Mouse (Mus musculus): ENCODE results near the gene Zfp663.

- TF ChIP-seq NRF1 (IDR thresholded peaks at IDR 0.05; ENCODE audit: insufficient read depth, low read depth, low read length, poor library complexity, severe bottlenecking) (no peak), E2F4 (IDR thresholded peaks at IDR 0.05; ENCODE audit: borderline replicate concordance, low read depth, low read length) (no peak), POLR2A (IDR thresholded peaks at IDR 0.05; ENCODE audit: control insufficient read depth in 1 of 2, insufficient read depth in 1 of 2, low read depth in 1 of 2, low read length in 2 of 2, poor library complexity in 1 of 2) (no peak), SIN3A (IDR thresholded peaks at IDR 0.05; ENCODE audit: low read length) (no peak), CTCF (IDR thresholded peaks at IDR 0.05 in 2 of 3, conservative IDR thresholded peaks at IDR 0.05 in 1 of 3; ENCODE audit: control insufficient read depth in 1 of 3, insufficient read depth in 1 of 3, low read depth in 2 of 3, low read length in 3 of 3, poor library complexity in 1 of 3, severe bottlenecking in 1 of 3) (no peak), MYB (IDR thresholded peaks at IDR 0.05; ENCODE audit: low read depth, low read length) (no peak), RAD21 (IDR thresholded peaks at IDR 0.05; ENCODE audit: low read depth, low read length) (no peak), JUND (IDR thresholded peaks at IDR 0.05; ENCODE audit: low read depth, low read length) (no peak), USF1 (IDR thresholded peaks at IDR 0.05; ENCODE audit: low read depth, low read length) (peak; percentile 29; the same call in 1 of the 2 replicates), HCFC1 (IDR thresholded peaks at IDR 0.05; ENCODE audit: low read depth, low read length) (no peak), MAX (IDR thresholded peaks at IDR 0.05; ENCODE audit: low read length) (no peak), KAT2A (conservative IDR thresholded peaks at IDR 0.05; ENCODE audit: low read depth, low read length) (no peak), ZC3H11A (IDR thresholded peaks at IDR 0.05; ENCODE audit: low read depth, low read length) (no peak)
These were observed 49.0 kb downstream of the Zfp663 start for GRCm38 (mm10) chr2:165319503-165319902.

Measured in MEL (cell line).